Mouse (Mus musculus): ENCODE measurements around the gene Gm12394. TPM values are rescaled to one million over a fixed set of nuclear protein-coding genes. Genes with fewer than 3 reads are reported as not detected.
"Not testable (repeated sequence)": the region's sequence is repeated elsewhere in the genome, so short reads cannot be mapped to it uniquely, and the experiment has no call there.

Gene Gm12394
- total RNA-seq (2021) = not detected
- long read RNA-seq, experiment 1 = 0 reads
- long read RNA-seq, experiment 2 = 0 reads

- intact Hi-C loops (cut with DNase I; ENCODE audit: low total_unique reads); DNase-seq: not testable (repeated sequence)
Observed at GRCm38 (mm10) chr4:42856671-42857070, at the start of gene Gm12394. Gm12394 (minus strand) TSS chr4:42856771.

- DNase-seq = no peak
- intact Hi-C loops (cut with DNase I; ENCODE audit: low total_unique reads) = no loop called here
Observed at GRCm38 (mm10) chr4:42904966-42905365, 48.4 kb upstream of the Gm12394 start.

GRCm38 (mm10) chr4:42904523-42904922 lies 48.0 kb upstream of the Gm12394 start:
- no peak for DNase-seq
- intact Hi-C loops (cut with DNase I; ENCODE audit: low total_unique reads) = no loop called here

GRCm38 (mm10) chr4:42903942-42904341 lies 47.4 kb upstream of the Gm12394 start:
- no peak for DNase-seq
- intact Hi-C loops (cut with DNase I; ENCODE audit: low total_unique reads) = no loop called here

GRCm38 (mm10) chr4:42902730-42903129 lies 46.2 kb upstream of the Gm12394 start:
- intact Hi-C loops (cut with DNase I; ENCODE audit: low total_unique reads) = no loop called here
- DNase-seq = no peak

GRCm38 (mm10) chr4:42902174-42902573 lies 45.6 kb upstream of the Gm12394 start:
- intact Hi-C loops (cut with DNase I; ENCODE audit: low total_unique reads) = no loop called here
- DNase-seq = peak; percentile 8

- intact Hi-C loops (cut with DNase I; ENCODE audit: low total_unique reads) = no loop called here
- no peak for DNase-seq
Observed at GRCm38 (mm10) chr4:42900878-42901277, 44.3 kb upstream of the Gm12394 start.

GRCm38 (mm10) chr4:42898914-42899313 lies 42.3 kb upstream of the Gm12394 start:
- intact Hi-C loops (cut with DNase I; ENCODE audit: low total_unique reads) = no loop called here
- no peak for DNase-seq

GRCm38 (mm10) chr4:42895118-42895517 lies 38.5 kb upstream of the Gm12394 start:
- DNase-seq = no peak
- intact Hi-C loops (cut with DNase I; ENCODE audit: low total_unique reads) = no loop called here

- intact Hi-C loops (cut with DNase I; ENCODE audit: low total_unique reads) = no loop called here
- no peak for DNase-seq
Observed at GRCm38 (mm10) chr4:42891176-42891575, 34.6 kb upstream of the Gm12394 start.

- no peak for DNase-seq
- intact Hi-C loops (cut with DNase I; ENCODE audit: low total_unique reads) = loop anchor here (5.0 kb wide), 1 partner anchor 33 kb away; no protein-coding TSS in a partner anchor
Observed at GRCm38 (mm10) chr4:42888806-42889205, 32.2 kb upstream of the Gm12394 start.

GRCm38 (mm10) chr4:42886926-42887325 lies 30.4 kb upstream of the Gm12394 start:
- intact Hi-C loops (cut with DNase I; ENCODE audit: low total_unique reads) = loop anchor here (5.0 kb wide), 1 partner anchor 35 kb away; no protein-coding TSS in a partner anchor
- no peak for DNase-seq

GRCm38 (mm10) chr4:42880677-42880948 lies 24.0 kb upstream of the Gm12394 start:
- intact Hi-C loops (cut with DNase I; ENCODE audit: low total_unique reads) = no loop called here
- DNase-seq = no peak

GRCm38 (mm10) chr4:42879829-42880676 lies 23.5 kb upstream of the Gm12394 start:
- intact Hi-C loops (cut with DNase I; ENCODE audit: low total_unique reads) = loop anchor here (5.0 kb wide), 2 partner anchors 67 to 87 kb away; partner anchors contain the start of genes 1700022I11Rik and Dnajb5
- DNase-seq = no peak

- intact Hi-C loops (cut with DNase I; ENCODE audit: low total_unique reads) = loop anchor here (5.0 kb wide), 2 partner anchors 70 to 90 kb away; partner anchors contain the start of genes 1700022I11Rik and Dnajb5
- DNase-seq = no peak
Observed at GRCm38 (mm10) chr4:42877657-42878056, 21.1 kb upstream of the Gm12394 start.

GRCm38 (mm10) chr4:42876586-42877291 lies 20.2 kb upstream of the Gm12394 start:
- DNase-seq = peak; percentile 31
- intact Hi-C loops (cut with DNase I; ENCODE audit: low total_unique reads) = loop anchor here (5.0 kb wide), 2 partner anchors 71 to 91 kb away; partner anchors contain the start of genes 1700022I11Rik and Dnajb5

- no peak for DNase-seq
- intact Hi-C loops (cut with DNase I; ENCODE audit: low total_unique reads) = no loop called here
Observed at GRCm38 (mm10) chr4:42874134-42874533, 17.6 kb upstream of the Gm12394 start, which contains the start of gene Fam205c. Fam205c (minus strand) TSS chr4:42874234.

GRCm38 (mm10) chr4:42872746-42873435 lies 16.3 kb upstream of the Gm12394 start:
- intact Hi-C loops (cut with DNase I; ENCODE audit: low total_unique reads) = no loop called here
- no peak for DNase-seq

- no peak for DNase-seq
- intact Hi-C loops (cut with DNase I; ENCODE audit: low total_unique reads) = no loop called here
Observed at GRCm38 (mm10) chr4:42872151-42872550, 15.6 kb upstream of the Gm12394 start.

GRCm38 (mm10) chr4:42870748-42871147 lies 14.2 kb upstream of the Gm12394 start:
- intact Hi-C loops (cut with DNase I; ENCODE audit: low total_unique reads) = no loop called here
- DNase-seq = no peak
